Mouse (Mus musculus) adrenal gland, adult 10 weeks (tissue): ENCODE measurements around the gene Dlk1. TPM values are rescaled to one million over a fixed set of nuclear protein-coding genes. Genes with fewer than 3 reads are reported as not detected.

ENCODE experiments used
- polyA plus RNA-seq: library from polyadenylated mRNA; stranded (reverse); fragments of 350-450 nt; fragmentation: Illumina TruSeq; extraction: RNeasy Lipid Tissue Mini Kit (QIAGEN cat#74804); gene quantifications from one replicate; pipeline ENCODE4 v1.2.3, GENCODE M21; 2014; ENCODE audit warnings: low read depth, low replicate concordance

Gene Dlk1
- polyA plus RNA-seq = 48.1 TPM

GRCm38 (mm10) chr12:109452592-109452991, at the start of gene Dlk1:
Gene Dlk1, plus strand, starts transcription at chr12:109452823.

Other genes with a start within 250 kb of the Dlk1 start
- 0.82 TPM for gene Rtl1, start 147.5 kb downstream of the Dlk1 start, polyA plus RNA-seq